Mouse (Mus musculus) olfactory bulb, adult 2 months (tissue): ENCODE measurements around the gene Rere.

Experiments used
- CTCF ChIP-seq: fragments of 200-500 bp; IDR thresholded peaks from 2 replicates; pipeline ENCODE4 v1.5.1; 2012; ENCODE audit warnings: low read depth, mild to moderate bottlenecking, low read length, moderate library complexity; ENCODE audit not compliant: insufficient read depth
- POLR2A ChIP-seq: fragments of 200-500 bp; IDR thresholded peaks from 2 replicates; pipeline ENCODE4 v1.6.1; 2012; ENCODE audit warnings: mild to moderate bottlenecking, low read depth, low read length, moderate library complexity; ENCODE audit not compliant: insufficient read depth

- no peak for TF ChIP-seq CTCF
- TF ChIP-seq POLR2A: no peak
Measured at GRCm38 (mm10) chr4:150455750-150456149, 174.3 kb downstream of the Rere start.
